Mouse (Mus musculus): ENCODE measurements at regions not wholly inside any gene's neighbourhood (a gene's known extent, or its start where the extent isn't known, plus 50 kb on each side); places are given as distances from the start of the nearest gene placed in this dataset.

DNA sequence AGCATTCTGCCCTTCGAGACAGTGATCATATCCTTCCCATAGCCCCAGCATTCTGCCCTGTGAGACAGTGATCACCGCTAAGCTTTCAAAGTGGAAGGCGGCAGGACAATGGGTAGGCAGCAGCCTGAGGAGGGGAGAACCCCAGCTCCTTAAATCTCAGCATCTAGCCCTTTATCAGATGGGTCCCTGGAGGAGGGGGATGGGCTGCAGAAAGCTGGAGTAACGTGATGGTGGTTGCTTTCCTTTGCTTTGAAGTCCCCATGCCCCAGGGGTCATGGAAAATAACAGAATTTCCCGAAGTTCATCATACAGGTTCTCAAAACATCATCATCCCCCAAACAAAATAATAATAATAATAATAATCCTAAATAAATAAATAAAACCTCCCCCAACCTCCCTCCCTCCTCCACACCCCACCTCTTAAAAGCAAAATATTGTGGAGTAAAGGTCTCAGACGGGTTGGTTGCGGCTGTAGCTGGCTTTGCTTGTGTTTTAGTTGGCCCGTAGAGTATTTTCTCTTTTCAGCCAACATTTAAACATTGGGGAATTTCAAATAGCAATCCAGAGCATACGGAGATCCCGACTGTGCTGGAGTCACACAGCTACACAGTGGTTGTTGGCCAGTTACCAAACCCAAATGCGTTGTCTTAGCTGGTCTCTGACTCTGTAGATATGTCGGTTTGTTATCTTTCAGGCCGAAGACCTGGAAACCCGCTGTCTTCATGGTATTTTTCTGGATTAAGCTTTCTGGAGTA lies 73.0 kb upstream of the Fam174b start:
- no peaks in the 10 kb centered on the region for H3K4me1 ChIP-seq (ENCODE audit: control insufficient read depth in 2 of 2, insufficient read depth in 2 of 2, low read length in 2 of 2, poor library complexity in 1 of 2)
- in situ Hi-C loops (cut with MboI; ENCODE audit: low sequenced_read_pairs in 2 of 2, unreplicated experiment in 2 of 2), result loop anchor here in 1 of 2 experiments (25.0 kb wide), 2 partner anchors 195 to 695 kb away; no protein-coding TSS in a partner anchor
- TF ChIP-seq ZC3H11A (IDR thresholded peaks at IDR 0.05; ENCODE audit: borderline replicate concordance, low read depth, low read length), result no peak
- TF ChIP-seq HCFC1 (IDR thresholded peaks at IDR 0.05; ENCODE audit: borderline replicate concordance, insufficient read depth, low read length), result no peak
- no peak for TF ChIP-seq CHD2 (IDR thresholded peaks at IDR 0.05; ENCODE audit: low read depth, low read length)
- no peak for TF ChIP-seq MAFK (IDR thresholded peaks at IDR 0.05; ENCODE audit: insufficient read depth, low read depth, low read length)
- no peak for TF ChIP-seq ZNF384 (IDR thresholded peaks at IDR 0.05; ENCODE audit: low read depth, low read length)
- H3K9me3 ChIP-seq (ENCODE audit: control insufficient read depth, insufficient read depth, low read depth, low read length), result no peaks in the 10 kb centered on the region
- no peaks in the 10 kb centered on the region for H3K36me3 ChIP-seq (ENCODE audit: control insufficient read depth, insufficient read depth, low read length, poor library complexity, severe bottlenecking)
- H3K9ac ChIP-seq (ENCODE audit: insufficient read depth, low read depth, low read length, poor library complexity, severe bottlenecking), result no peak overlapping the region
- H3K4me3 ChIP-seq (ENCODE audit: insufficient read depth in 1 of 2, low read depth in 1 of 2, low read length in 2 of 2, poor library complexity in 1 of 2, severe bottlenecking in 1 of 2), result no peak overlapping the region; a peak in 1 of 4 replicates
- DNase-seq (ENCODE audit: low read depth, low spot score), result no peak
- no peak overlapping the region for H3K27ac ChIP-seq (ENCODE audit: insufficient read depth, low read depth, low read length, poor library complexity, severe bottlenecking)

DNA sequence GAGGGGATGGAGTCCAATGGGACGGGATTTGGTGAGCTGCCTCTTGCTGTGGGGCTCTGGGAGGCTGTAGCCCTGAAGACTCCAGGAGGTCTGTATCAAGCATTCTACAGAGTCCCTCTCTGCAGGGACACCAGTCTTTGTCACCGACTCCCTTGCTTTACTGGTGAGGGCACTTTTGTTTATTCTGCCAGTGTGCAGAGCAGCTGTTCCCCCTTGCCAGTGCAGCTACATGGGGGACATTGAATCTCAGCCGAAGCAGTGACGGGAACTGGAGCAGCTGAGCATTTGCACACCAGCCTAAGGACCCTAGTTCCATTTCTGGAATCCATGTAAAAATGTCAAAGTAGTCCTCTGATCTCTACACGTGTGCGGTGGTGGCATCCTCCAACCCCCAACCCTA lies 75.1 kb upstream of the Fam174b start:
- Histone ChIP-seq H3K4me3 (ENCODE audit: insufficient read depth in 1 of 2, low read depth in 1 of 2, low read length in 2 of 2, poor library complexity in 1 of 2, severe bottlenecking in 1 of 2) (no peak overlapping the region), H3K36me3 (ENCODE audit: control insufficient read depth, insufficient read depth, low read length, poor library complexity, severe bottlenecking) (no peaks in the 10 kb centered on the region), H3K27ac (ENCODE audit: insufficient read depth, low read depth, low read length, poor library complexity, severe bottlenecking) (no peak overlapping the region), H3K4me1 (ENCODE audit: control insufficient read depth in 2 of 2, insufficient read depth in 2 of 2, low read length in 2 of 2, poor library complexity in 1 of 2) (peaks cover 0 to under 1% of the 10 kb centered on the region in 2 experiments; a peak in 1 of 4 replicates), H3K9me3 (ENCODE audit: control insufficient read depth, insufficient read depth, low read depth, low read length) (no peaks in the 10 kb centered on the region), H3K9ac (ENCODE audit: insufficient read depth, low read depth, low read length, poor library complexity, severe bottlenecking) (no peak overlapping the region)
- TF ChIP-seq MAFK (IDR thresholded peaks at IDR 0.05; ENCODE audit: insufficient read depth, low read depth, low read length) (no peak), CHD2 (IDR thresholded peaks at IDR 0.05; ENCODE audit: low read depth, low read length) (no peak), HCFC1 (IDR thresholded peaks at IDR 0.05; ENCODE audit: borderline replicate concordance, insufficient read depth, low read length) (no peak)
- in situ Hi-C loops (cut with MboI; ENCODE audit: low sequenced_read_pairs in 2 of 2, unreplicated experiment in 2 of 2), result loop anchor here (5.0 to 25.0 kb wide), 3 partner anchors 197 to 697 kb away; no protein-coding TSS in a partner anchor
- no peak for DNase-seq (ENCODE audit: low read depth, low spot score)

DNA sequence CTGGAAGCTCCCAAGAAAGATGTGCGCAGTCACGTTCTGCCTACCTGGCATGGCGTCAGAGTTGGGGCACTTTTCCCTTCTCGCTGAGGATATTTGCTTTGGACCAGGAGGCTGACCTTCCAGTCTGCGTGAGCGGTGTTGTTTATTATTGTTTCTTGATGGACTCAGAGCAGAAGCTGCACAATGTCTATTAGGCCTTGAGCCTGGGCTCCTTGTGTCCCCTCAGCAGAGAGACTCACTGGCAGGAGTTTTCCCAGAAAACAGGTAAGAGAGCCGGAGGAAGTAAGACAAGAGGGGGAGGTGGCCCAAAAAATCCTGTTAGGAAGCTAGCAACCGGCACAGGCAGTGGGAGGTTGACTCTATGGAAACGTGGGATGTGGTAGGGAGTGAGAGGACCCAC lies 77.6 kb upstream of the Fam174b start:
- H3K27ac ChIP-seq (ENCODE audit: insufficient read depth, low read depth, low read length, poor library complexity, severe bottlenecking), result no peak overlapping the region
- no peak overlapping the region for H3K4me3 ChIP-seq (ENCODE audit: insufficient read depth in 1 of 2, low read depth in 1 of 2, low read length in 2 of 2, poor library complexity in 1 of 2, severe bottlenecking in 1 of 2)
- no peaks in the 10 kb centered on the region for H3K9me3 ChIP-seq (ENCODE audit: control insufficient read depth, insufficient read depth, low read depth, low read length)
- no peaks in the 10 kb centered on the region for H3K36me3 ChIP-seq (ENCODE audit: control insufficient read depth, insufficient read depth, low read length, poor library complexity, severe bottlenecking)
- no peak for DNase-seq (ENCODE audit: low read depth, low spot score)
- no peak overlapping the region for H3K9ac ChIP-seq (ENCODE audit: insufficient read depth, low read depth, low read length, poor library complexity, severe bottlenecking)
- TF ChIP-seq HCFC1 (IDR thresholded peaks at IDR 0.05; ENCODE audit: borderline replicate concordance, insufficient read depth, low read length) (no peak), ZC3H11A (IDR thresholded peaks at IDR 0.05; ENCODE audit: borderline replicate concordance, low read depth, low read length) (no peak)
- peaks cover 0 to 2% of the 10 kb centered on the region in 2 experiments; a peak in 1 of 4 replicates for H3K4me1 ChIP-seq (ENCODE audit: control insufficient read depth in 2 of 2, insufficient read depth in 2 of 2, low read length in 2 of 2, poor library complexity in 1 of 2)
- in situ Hi-C loops (cut with MboI; ENCODE audit: low sequenced_read_pairs in 2 of 2, unreplicated experiment in 2 of 2), result loop anchor here (5.0 to 25.0 kb wide), 3 partner anchors 200 to 700 kb away; no protein-coding TSS in a partner anchor

DNA sequence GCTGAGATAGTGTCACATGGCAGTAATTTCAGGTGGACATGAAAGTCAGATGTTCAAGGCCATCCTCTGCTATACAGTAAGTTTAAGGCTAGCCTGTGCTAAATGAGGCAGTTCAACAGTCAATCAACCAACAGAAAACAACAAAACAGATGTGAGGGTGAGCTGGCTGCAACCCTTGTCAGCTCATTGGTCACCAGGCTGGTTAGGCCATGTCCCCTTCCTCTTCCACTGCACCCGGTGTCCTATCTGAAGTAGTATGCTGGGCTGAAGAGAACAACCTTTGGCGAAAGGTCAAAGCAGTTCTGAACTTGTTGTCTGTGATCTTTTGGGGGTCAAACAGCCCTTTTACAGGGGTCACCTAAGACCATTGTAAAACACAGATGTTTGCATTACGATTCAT lies 78.2 kb upstream of the Fam174b start:
- DNase-seq (ENCODE audit: low read depth, low spot score), result no peak
- no peak overlapping the region for H3K4me3 ChIP-seq (ENCODE audit: insufficient read depth in 1 of 2, low read depth in 1 of 2, low read length in 2 of 2, poor library complexity in 1 of 2, severe bottlenecking in 1 of 2)
- H3K9ac ChIP-seq (ENCODE audit: insufficient read depth, low read depth, low read length, poor library complexity, severe bottlenecking), result no peak overlapping the region
- TF ChIP-seq MAFK (IDR thresholded peaks at IDR 0.05; ENCODE audit: insufficient read depth, low read depth, low read length) (no peak), ZNF384 (IDR thresholded peaks at IDR 0.05; ENCODE audit: low read depth, low read length) (no peak), ZC3H11A (IDR thresholded peaks at IDR 0.05; ENCODE audit: borderline replicate concordance, low read depth, low read length) (no peak), CHD2 (IDR thresholded peaks at IDR 0.05; ENCODE audit: low read depth, low read length) (no peak), HCFC1 (IDR thresholded peaks at IDR 0.05; ENCODE audit: borderline replicate concordance, insufficient read depth, low read length) (no peak)
- H3K36me3 ChIP-seq (ENCODE audit: control insufficient read depth, insufficient read depth, low read length, poor library complexity, severe bottlenecking), result no peaks in the 10 kb centered on the region
- H3K4me1 ChIP-seq (ENCODE audit: control insufficient read depth in 2 of 2, insufficient read depth in 2 of 2, low read length in 2 of 2, poor library complexity in 1 of 2), result peaks cover 0 to 2% of the 10 kb centered on the region in 2 experiments; a peak in 1 of 4 replicates
- H3K27ac ChIP-seq (ENCODE audit: insufficient read depth, low read depth, low read length, poor library complexity, severe bottlenecking), result no peak overlapping the region
- in situ Hi-C loops (cut with MboI; ENCODE audit: low sequenced_read_pairs in 2 of 2, unreplicated experiment in 2 of 2), result loop anchor here (5.0 to 25.0 kb wide), 3 partner anchors 200 to 700 kb away; no protein-coding TSS in a partner anchor
- H3K9me3 ChIP-seq (ENCODE audit: control insufficient read depth, insufficient read depth, low read depth, low read length), result no peaks in the 10 kb centered on the region
